Mouse (Mus musculus) neural tube, embryonic 11.5 days (tissue): Measurements from ENCODE around the gene Pcsk4. TPM values are rescaled to one million over a fixed set of nuclear protein-coding genes. Genes with fewer than 3 reads are reported as not detected.

ENCODE experiments used
- ATAC-seq: fragments of 200-750 bp; cut with Nextera tagmentation; 2 replicates; pipeline ENCODE4 v1.8.0; 2017; ENCODE audit warnings: moderate number of reproducible peaks, mild to moderate bottlenecking, moderate TSS enrichment, moderate library complexity; ENCODE audit not compliant: insufficient read depth, low FRiP score, low TSS enrichment
- DNase-seq: peaks from one replicate; pipeline ENCODE4 v3.0.0-alpha.2; 2015; ENCODE audit warnings: low spot score
- H3K27ac ChIP-seq: fragments of 300-500 bp; sonication (generic); 2 replicates; pipeline ENCODE4 v1.5.1; 2014; ENCODE audit warnings: low read depth, mild to moderate bottlenecking, low read length
- H3K27me3 ChIP-seq: fragments of 300-500 bp; sonication (generic); 2 replicates; pipeline ENCODE4 v1.6.1; 2014; ENCODE audit warnings: mild to moderate bottlenecking, low read length, mixed read lengths; ENCODE audit not compliant: control insufficient read depth, insufficient read depth
- H3K36me3 ChIP-seq: fragments of 300-500 bp; sonication (generic); 2 replicates; pipeline ENCODE4 v1.6.1; 2014; ENCODE audit warnings: mild to moderate bottlenecking, low read length, moderate library complexity, mixed read lengths; ENCODE audit not compliant: control insufficient read depth, insufficient read depth
- H3K4me1 ChIP-seq: fragments of 300-500 bp; sonication (generic); 2 replicates; pipeline ENCODE4 v1.6.1; 2014; ENCODE audit warnings: low read length, mixed read lengths; ENCODE audit not compliant: control insufficient read depth, insufficient read depth
- H3K4me2 ChIP-seq: fragments of 300-500 bp; sonication (generic); 2 replicates; pipeline ENCODE4 v1.6.1; 2014; ENCODE audit warnings: low read depth, mild to moderate bottlenecking, moderate library complexity
- H3K4me3 ChIP-seq: fragments of 300-500 bp; sonication (generic); 2 replicates; pipeline ENCODE4 v1.5.1; 2014; ENCODE audit warnings: low read depth, low read length
- H3K9ac ChIP-seq: fragments of 300-500 bp; sonication (generic); 2 replicates; pipeline ENCODE4 v1.6.1; 2014; ENCODE audit warnings: mild to moderate bottlenecking, low read length
- H3K9me3 ChIP-seq: fragments of 300-500 bp; sonication (generic); 2 replicates; pipeline ENCODE4 v1.6.1; 2016; ENCODE audit warnings: low read length; ENCODE audit not compliant: control insufficient read depth
- WGBS: fragments of 180-500 bp; shearing (Covaris S2); extraction: QIAGEN DNeasy Blood & Tissue Kit; methylation state at CpG from one replicate; pipeline ENCODE4 v1.1.7; 2014; 5-methylcytosine and 5-hydroxymethylcytosine counted together
- polyA plus RNA-seq: library from polyadenylated mRNA; unstranded; fragments of >200 nt; fragmentation: Nextera tagmentation; extraction: Ambion mirVana; gene quantifications from 2 replicates; pipeline ENCODE4 v1.2.1, GENCODE M21; 2014

Pcsk4 gene
- polyA plus RNA-seq, 1 experiment from 2014 or later = 2.0 TPM

DNA sequence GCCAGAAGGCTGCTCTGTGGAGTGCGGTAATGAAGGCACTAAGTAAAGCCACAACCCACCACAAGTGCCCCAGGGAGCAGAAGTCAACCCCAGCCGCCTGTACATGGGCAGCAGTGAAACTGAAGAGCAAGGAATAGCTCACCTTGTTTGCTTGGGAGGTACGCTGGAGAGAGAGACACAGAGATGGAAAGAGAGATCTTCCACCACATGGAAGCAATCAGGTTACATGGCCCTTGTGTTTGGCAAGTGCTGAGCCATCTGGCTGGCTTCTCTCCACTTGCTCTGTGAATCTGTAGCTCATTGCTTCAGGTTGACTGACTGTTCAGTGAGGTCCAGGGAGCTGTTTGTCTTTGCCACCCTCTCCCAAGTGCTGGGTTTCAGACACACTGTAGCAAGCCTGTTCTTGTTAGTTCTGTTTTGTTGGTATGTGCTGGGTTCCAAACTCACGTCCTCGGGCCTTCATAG is 3.3 kb upstream of the Pcsk4 start:
- peaks cover 7% of the 10 kb centered on the region for H3K4me1 ChIP-seq
- H3K4me2 ChIP-seq = no peak overlapping the region
- DNase-seq (no peak), ATAC-seq (no peak)
- no peak overlapping the region for H3K4me3 ChIP-seq
- 78% methylated on average over 5 of the region's 5 CpGs for WGBS
- H3K9me3 ChIP-seq = no peaks in the 10 kb centered on the region
- H3K27me3 ChIP-seq = peaks cover 3% of the 10 kb centered on the region
- no peak overlapping the region for H3K27ac ChIP-seq
- no peak overlapping the region for H3K9ac ChIP-seq
- no peaks in the 10 kb centered on the region for H3K36me3 ChIP-seq

DNA sequence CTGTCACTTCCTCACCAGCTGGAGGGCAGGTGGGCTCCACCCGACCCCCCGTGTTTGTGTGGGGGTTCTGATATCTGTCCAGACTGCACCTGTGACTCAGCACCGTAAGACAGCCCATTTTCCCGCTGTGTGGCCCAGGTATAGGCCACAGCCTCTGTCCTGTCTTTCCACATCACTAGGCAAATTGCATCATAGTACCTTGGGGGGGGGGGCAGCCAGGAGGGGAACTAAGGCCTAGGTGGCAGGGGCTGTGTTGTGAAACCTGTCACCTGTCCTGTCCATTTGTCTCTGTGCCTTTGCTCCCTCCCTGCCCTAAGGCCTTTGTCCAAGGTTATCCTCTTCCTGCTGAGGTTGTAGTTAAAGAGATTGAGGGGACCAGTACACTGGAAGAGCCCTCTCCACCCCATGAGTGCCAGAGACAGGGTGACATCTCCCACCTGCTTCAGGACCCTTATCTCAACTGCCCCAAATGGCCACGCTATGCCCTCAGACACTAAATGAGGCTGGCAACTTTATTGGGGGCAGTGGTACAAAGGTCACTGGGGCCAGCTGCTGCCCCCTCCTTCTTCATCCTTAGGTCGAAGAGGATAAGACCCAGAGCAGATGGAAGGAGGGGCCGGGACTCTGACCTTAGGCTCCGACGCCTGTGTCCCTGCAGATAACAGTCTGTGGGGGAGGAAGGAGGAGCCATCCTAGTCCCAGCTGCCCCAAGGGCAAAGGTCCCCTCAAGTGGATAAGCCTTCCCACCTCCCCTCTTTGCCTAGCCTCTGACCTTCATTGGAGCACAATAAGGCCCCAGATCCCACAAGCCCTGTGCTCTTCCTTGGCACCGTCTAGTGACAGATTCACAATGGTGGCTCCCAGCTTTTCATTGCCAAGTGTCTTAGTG is 2.6 kb upstream of the Pcsk4 start:
- no peak overlapping the region for H3K27ac ChIP-seq
- no peaks in the 10 kb centered on the region for H3K36me3 ChIP-seq
- ATAC-seq (no peak), DNase-seq (no peak)
- no peak overlapping the region for H3K4me2 ChIP-seq
- H3K4me1 ChIP-seq = peaks cover 7% of the 10 kb centered on the region
- no peak overlapping the region for H3K4me3 ChIP-seq
- peaks cover 3% of the 10 kb centered on the region for H3K27me3 ChIP-seq
- no peaks in the 10 kb centered on the region for H3K9me3 ChIP-seq
- 68% methylated on average over 10 of the region's 10 CpGs for WGBS
- H3K9ac ChIP-seq = no peak overlapping the region

DNA sequence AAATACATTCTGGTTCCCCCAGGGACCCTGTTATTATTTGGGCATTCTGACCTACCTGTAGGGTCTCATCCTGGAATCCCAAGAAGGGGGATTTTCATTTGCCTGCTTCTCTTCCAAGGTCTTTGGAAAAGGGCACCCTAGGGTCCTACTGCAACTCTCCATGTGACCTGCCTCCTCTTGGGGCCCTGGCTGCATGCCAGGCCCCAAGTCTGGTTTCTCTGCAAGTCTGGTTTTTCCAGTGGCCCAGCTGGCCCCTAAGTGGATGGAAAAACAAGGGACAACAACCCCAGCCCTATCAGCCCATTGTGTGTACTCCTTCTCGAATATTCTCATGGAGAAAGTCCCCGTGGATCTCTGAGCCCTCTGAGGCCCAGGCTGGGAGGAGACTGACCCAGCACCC is 1.6 kb upstream of the Pcsk4 start:
- DNase-seq = no peak
- ATAC-seq = no peak
- Histone ChIP-seq H3K9ac (no peak overlapping the region), H3K4me1 (peaks cover 7% of the 10 kb centered on the region), H3K27ac (no peak overlapping the region), H3K36me3 (no peaks in the 10 kb centered on the region), H3K4me2 (peak overlapping the region; percentile 81), H3K4me3 (no peak overlapping the region), H3K9me3 (no peaks in the 10 kb centered on the region), H3K27me3 (peaks cover 3% of the 10 kb centered on the region)
- 86% methylated on average over 2 of the region's 2 CpGs for WGBS

DNA sequence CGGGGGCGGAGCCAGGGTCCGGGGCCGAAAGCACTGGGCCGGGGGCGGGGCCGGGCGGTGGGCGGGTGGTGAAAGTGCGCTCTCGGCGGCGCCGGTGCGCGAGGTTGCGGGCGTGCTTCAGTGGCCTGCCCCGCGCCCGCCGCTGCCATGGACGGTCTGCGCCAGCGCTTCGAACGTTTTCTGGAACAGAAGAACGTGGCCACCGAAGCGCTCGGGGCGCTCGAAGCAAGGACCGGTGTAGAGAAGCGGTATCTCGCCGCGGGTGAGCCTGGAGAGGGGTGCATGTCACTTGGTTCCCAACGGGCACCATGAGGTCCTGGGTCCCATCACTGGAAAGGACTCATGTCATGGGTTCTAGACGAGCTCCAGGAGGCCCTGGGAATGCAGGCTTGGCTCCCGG is 786 bp upstream of the Pcsk4 start:
- peak overlapping the region; percentile 44; the same call in 1 of the 2 replicates for H3K9ac ChIP-seq
- no peak overlapping the region for H3K27ac ChIP-seq
- no peaks in the 10 kb centered on the region for H3K9me3 ChIP-seq
- peaks cover 3% of the 10 kb centered on the region for H3K27me3 ChIP-seq
- peaks cover 7% of the 10 kb centered on the region for H3K4me1 ChIP-seq
- no peaks in the 10 kb centered on the region for H3K36me3 ChIP-seq
- ATAC-seq = no peak
- H3K4me2 ChIP-seq = peak overlapping the region; percentile 81
- H3K4me3 ChIP-seq = peak overlapping the region; percentile 37
- WGBS = under 1% methylated on average over 33 of the region's 41 CpGs
- no peak for DNase-seq

DNA sequence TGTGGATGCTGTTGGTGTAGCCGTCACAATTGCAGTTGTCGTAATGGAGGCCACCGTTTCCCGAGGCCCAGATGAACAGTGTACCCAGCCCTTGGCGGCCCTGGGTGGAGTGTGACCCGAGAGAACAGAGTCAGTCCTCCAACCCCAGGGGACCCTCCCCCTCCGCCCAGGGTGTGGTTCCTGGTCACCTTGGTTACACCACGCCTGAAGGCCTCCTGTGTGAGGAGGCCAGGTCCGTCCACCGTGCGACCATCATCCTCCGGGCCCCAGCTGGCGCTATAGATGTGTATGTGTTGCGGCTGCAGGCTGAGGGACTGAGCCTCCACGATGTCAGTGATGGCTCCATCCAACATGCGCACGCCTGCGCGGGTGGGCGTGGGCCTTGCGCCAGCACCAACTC is 4.3 kb downstream of the Pcsk4 start:
- no peak overlapping the region for H3K27ac ChIP-seq
- no peak for ATAC-seq
- no peak overlapping the region for H3K9ac ChIP-seq
- DNase-seq = no peak
- H3K4me2 ChIP-seq = no peak overlapping the region
- H3K9me3 ChIP-seq = no peaks in the 10 kb centered on the region
- no peaks in the 10 kb centered on the region for H3K27me3 ChIP-seq
- peaks cover 8% of the 10 kb centered on the region for H3K4me1 ChIP-seq
- H3K4me3 ChIP-seq = no peak overlapping the region
- H3K36me3 ChIP-seq = no peaks in the 10 kb centered on the region
- WGBS = 77% methylated on average over 21 of the region's 21 CpGs

DNA sequence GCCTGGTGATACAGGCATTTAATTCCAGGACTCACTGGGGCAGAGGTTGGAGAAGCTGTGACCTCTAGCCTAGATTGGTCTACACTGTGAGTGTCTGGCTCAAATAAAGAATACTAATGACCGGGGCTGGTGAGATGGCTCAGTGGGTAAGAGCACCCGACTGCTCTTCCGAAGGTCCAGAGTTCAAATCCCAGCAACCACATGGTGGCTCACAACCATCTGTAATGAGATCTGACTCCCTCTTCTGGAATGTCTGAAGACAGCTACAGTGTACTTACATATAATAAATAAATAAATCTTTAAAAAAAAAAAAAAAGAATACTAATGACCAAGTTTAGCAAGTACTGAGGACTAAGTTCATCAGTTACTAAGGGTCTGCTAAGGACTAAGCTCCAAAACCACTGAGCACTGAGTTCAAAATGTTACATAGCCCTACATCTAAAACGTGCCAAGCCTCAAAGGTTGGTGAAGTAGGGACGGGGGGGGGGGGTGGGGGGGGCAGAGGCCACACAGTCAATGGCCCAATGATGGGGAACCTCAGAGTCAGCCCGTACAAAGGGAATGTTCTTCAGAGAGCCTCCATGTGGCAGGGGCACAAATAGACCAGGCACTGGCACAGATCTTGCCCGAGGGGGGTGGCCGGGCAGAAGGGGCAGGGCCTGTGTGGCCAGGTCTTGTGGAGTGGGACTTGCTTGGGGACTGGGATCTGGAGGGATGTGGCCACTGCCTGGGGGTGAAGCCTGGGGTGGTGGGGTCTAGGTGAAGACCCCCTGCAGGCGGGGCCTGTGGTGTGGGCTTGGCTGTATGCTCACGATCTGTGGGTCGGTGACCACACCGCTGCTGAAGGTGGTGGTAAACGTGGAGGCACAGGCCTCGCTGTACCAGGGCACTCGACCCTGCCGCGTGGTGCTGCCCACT is 4.9 kb downstream of the Pcsk4 start:
- no peak for DNase-seq

DNA sequence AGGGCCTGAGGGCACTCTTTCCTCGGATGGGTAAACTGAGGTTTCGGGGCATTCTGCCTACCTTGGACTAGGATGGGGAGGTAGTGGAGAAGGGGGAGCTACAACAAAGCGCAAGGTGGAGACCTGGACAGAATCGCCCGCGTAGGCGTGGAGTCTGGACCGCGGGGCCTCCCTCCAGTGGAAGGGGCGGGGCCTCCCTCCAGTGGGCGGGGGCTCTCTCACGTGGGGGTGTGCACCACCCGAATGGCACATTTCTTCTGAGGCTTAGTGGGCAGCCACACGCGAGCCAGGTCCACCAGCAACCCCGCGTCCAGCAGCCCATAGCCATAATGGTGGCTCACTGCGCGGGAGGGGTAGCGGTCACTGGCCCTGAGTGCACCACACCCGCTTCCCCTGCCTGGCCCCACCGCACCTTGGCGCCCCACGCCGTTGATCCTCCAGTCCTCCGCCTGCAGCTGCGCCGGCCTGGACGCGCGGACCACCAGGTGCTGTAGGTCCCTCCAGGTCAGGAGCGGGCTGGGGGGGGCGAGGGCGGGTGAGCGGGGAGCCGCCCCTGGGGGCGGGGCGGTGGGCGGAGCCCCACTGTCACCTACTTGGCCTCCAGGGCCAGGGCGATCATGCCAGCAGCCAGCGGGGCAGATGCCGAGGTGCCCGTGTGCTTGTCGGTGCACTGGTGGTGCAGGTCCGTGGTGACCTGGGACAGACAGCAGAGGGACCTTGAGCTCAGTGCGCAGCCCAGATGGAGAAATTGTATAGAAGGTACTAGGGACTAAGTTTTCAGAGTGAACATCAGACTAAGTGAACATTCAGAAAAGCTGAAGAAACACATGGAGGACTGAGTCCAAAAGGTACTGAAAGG is 5.8 kb downstream of the Pcsk4 start:
- Histone ChIP-seq H3K4me2 (peak overlapping the region; percentile 93), H3K27ac (no peak overlapping the region), H3K27me3 (no peaks in the 10 kb centered on the region), H3K4me3 (peak overlapping the region; percentile 44), H3K4me1 (peaks cover 14% of the 10 kb centered on the region), H3K9ac (peak overlapping the region; percentile 56), H3K36me3 (no peaks in the 10 kb centered on the region), H3K9me3 (no peaks in the 10 kb centered on the region)
- 2% methylated on average over 39 of the region's 46 CpGs for WGBS
- ATAC-seq (peak; percentile 32; the same call in 1 of the 2 replicates), DNase-seq (peak; percentile 53)

More for the DNA sequence above, 4.9 kb downstream of the Pcsk4 start:
- no peak overlapping the region; the same call in 1 of the 2 replicates for H3K4me2 ChIP-seq
- H3K9ac ChIP-seq = no peak overlapping the region
- no peak overlapping the region for H3K27ac ChIP-seq
- no peaks in the 10 kb centered on the region for H3K9me3 ChIP-seq
- ATAC-seq = no peak
- no peak overlapping the region for H3K4me3 ChIP-seq
- 81% methylated on average over 17 of the region's 17 CpGs for WGBS
- no peaks in the 10 kb centered on the region for H3K27me3 ChIP-seq
- H3K36me3 ChIP-seq = no peaks in the 10 kb centered on the region
- peaks cover 13% of the 10 kb centered on the region for H3K4me1 ChIP-seq

DNA sequence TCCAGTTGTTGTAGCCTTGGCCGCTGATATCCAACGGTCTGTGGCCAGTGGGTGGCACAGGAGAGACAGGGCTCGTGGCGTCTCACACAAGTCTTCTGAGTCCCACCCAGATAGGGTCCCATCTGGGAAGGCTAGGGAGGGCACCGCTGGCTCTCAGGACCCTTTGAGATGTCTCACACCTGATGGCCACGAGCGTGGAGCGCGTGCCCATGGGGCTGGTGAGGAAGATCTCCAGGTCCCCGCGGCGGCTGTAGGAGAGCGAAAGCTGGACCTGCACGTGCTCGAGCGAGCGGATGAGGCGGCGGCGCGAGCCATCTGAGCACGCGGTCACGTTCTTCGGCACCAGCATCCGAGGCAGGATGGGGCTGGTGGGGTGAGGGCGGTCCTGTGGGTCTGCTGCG is 6.5 kb downstream of the Pcsk4 start:
- Histone ChIP-seq H3K27ac (no peak overlapping the region), H3K4me1 (peaks cover 14% of the 10 kb centered on the region), H3K4me2 (peak overlapping the region; percentile 93), H3K9me3 (no peaks in the 10 kb centered on the region), H3K36me3 (peaks cover under 1% of the 10 kb centered on the region; the same call in 1 of the 2 replicates), H3K9ac (peak overlapping the region; percentile 56; the same call in 1 of the 2 replicates), H3K27me3 (no peaks in the 10 kb centered on the region), H3K4me3 (peak overlapping the region; percentile 44)
- DNase-seq (no peak), ATAC-seq (no peak)
- 13% methylated on average over 24 of the region's 28 CpGs for WGBS
